Mouse (Mus musculus) heart, adult 18-20 months (tissue): ENCODE results near the gene Pafah1b1. TPM values are rescaled to one million over a fixed set of nuclear protein-coding genes. Genes with fewer than 3 reads are reported as not detected.
A peak's percentile ranks its signal among the peaks of the same experiment; 100 is the strongest.

Experiments
- DNase-seq, 2 experiments: peaks; one replicate each; pipeline ENCODE4 v3.0.0; 2021 to 2022; ENCODE audit warnings: mixed read lengths in 1 of 2
- long read RNA-seq, 2 experiments: library from polyadenylated mRNA; stranded (forward); transcript quantifications; one replicate each; pipeline ENCODE4 v2.0.0; 2021
- total RNA-seq, 2 experiments: library from RNA; stranded (reverse); gene quantifications; 2 replicates each; pipeline ENCODE4 v1.2.3; 2021

Pafah1b1 gene
- 100 to 1,000 TPM; 195 to 223 TPM for total RNA-seq
- long read RNA-seq, experiment 1, full-length matches to known transcripts: 63 of 71 reads
- long read RNA-seq, experiment 1, partial matches to known transcripts: 3 of 71 reads
- long read RNA-seq, experiment 1, other reads (novel, unspliced or antisense): 5 of 71 reads
- long read RNA-seq, experiment 2, full-length matches to known transcripts: 38 of 48 reads
- long read RNA-seq, experiment 2, partial matches to known transcripts: 3 of 48 reads
- long read RNA-seq, experiment 2, other reads (novel, unspliced or antisense): 7 of 48 reads

DNA sequence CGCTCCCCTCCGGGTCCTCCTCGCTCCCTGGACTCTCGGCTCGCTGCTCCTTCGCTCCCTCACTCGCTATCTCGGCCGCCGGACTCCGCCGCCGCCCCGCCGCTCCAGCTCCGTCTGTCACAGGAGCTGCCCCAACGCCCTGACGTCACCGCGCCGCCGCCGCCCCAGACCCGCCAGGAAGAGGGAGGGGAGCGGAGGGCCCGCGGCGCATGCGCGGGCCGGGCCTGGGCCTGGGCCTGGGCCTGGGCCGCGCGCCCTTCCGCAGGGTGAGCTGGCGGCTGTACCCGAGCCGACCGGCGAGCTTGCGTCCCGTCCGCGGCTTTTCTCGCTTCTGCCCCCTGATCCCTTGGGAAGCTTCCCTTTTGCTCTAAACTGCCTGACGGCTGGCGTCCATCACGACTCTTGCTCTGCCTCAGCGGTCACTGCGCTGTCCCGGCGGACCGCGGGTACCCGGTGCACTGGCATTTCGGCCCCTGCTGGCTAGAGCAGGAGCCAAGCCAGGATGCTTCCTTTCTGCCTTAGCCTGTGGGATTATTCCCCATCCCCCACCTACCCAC is at the start of gene Pafah1b1:
Gene Pafah1b1, minus strand, starts transcription at position 436 of the 557 bp plus-strand sequence.
- DNase-seq: peak; percentile 93 to 98

DNA sequence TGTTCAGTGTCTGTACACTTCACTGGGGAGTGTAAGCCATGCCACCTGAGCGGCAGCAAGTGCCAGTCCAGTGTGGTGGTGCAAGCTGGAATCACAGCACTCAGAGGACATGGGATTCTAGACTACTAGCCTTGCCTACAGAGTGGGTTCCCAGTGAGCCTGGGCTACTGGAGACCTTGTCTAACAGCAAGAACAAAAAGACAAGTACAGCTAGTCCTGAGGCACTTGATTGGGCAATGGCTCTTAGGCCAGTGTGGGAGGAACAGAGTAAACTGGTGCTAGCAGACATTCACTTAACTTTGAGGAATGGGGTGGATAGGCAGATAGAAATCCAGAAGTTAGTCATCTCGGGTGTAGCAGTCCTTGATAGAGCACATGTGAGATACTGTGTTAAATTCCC is 47.9 kb upstream of the Pafah1b1 start:
- no peak for DNase-seq

DNA sequence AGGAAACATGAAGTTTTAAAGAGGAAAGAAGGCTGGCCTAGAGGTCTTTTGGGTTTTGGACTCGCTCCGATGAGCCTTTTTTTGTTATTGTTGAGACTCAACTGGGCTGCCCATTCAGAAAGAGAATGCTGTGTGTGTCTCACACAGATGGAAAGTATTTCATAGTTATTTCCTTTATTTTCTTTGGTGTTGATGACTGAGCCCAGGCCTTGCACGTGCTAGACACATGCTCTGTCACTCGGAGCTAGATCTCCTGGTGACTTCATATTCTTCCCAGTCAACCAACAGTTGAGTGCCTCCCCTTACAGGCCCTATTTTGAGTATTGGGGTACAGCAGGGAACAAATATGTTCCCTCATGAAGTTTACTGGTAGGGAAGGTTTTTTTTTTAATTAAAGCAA is 47.2 kb upstream of the Pafah1b1 start:
- DNase-seq: no peak

DNA sequence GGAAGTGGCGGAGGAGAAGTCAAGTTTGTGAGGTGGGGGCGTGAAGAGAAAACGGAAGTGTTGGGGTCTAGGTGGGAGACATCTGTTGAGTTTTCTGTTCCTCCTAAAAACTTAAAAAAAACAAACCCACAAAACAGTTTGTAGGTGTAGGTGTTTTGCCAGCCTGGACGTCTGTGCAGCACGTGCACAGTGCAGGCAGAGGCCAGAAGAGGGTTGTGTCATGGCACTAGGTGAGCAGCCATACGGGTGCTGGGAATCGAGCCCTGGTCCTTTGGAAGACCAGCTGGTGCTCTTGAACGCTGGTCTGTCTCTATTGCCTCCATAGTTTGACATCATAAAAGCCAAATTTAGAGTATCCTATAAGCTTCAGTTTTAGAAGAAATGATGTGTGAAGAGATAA is 46.8 kb upstream of the Pafah1b1 start:
- DNase-seq: no peak

DNA sequence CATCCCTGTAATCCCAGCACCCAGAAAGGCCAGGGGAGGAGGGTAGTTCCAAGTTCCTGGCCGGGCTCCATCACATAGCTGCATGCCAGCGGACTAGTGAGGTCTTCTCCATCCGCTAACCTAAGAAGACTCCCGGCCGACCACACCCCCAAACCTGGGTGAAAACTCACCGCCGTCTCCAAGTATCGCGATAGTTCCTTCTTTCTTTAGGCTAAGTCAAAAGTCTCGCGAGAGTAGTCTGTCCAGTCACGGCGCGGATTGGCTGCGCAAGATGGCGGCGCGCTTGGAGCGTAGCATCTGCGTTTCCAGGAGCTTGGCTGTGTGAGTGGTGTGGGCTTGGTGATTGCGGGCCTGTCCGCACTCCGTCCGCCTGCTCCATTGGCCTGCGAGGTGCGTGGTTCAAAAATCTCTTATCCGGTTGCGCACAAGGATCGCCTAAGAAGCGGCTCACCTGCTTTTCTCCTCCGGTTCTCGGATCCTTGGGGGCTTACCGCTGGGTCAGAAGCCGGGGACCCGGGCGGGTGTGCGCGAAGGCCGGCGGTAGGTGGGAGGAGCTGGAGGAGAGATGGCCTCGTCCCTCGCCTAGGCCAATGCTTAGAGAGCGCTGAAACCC is 46.2 kb upstream of the Pafah1b1 start, which contains the start of gene Mettl16:
Gene Mettl16, plus strand, starts transcription at position 236 of the 613 bp plus-strand sequence.
- peak; percentile 96 to 97 for DNase-seq

DNA sequence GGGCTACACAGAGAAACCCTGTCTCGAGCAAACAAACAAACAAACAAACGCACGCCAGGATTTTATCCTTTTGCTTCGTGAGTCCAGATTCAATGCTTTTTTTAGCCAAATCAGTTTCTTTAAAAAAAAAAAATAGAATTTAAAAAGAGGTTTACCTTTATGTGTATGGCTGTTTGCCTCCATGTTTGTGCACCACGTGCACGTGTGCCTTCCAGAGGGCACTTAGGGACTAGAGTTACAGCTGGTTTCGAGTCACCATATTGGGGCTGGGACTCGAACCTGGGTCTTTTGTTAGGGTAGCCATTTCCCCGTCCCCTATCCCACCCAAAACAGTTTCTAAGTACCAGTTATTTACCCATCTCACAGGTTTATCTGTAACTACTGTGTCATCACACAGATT is 45.6 kb upstream of the Pafah1b1 start:
- DNase-seq: peak in 1 of 2 experiments; percentile 15

DNA sequence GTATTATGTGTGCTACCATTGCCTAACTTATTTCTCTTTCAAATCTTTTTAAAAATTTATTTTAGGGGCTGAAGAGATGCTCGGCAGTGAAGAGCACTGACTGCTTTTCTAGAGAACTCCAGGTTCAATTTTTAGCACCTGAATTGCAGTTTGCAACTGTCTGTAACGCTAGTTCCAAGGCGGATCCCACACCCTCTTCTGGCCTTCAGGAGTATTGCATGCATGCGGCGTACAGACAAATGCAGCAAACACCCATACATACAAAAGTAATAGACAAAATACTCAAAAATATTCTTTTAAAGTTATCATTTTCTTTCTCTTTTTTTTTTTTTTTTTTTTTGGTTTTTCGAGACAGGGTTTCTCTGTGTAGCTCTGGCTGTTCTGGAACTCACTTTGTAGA is 43.6 kb upstream of the Pafah1b1 start:
- DNase-seq: peak; percentile 13 to 57

DNA sequence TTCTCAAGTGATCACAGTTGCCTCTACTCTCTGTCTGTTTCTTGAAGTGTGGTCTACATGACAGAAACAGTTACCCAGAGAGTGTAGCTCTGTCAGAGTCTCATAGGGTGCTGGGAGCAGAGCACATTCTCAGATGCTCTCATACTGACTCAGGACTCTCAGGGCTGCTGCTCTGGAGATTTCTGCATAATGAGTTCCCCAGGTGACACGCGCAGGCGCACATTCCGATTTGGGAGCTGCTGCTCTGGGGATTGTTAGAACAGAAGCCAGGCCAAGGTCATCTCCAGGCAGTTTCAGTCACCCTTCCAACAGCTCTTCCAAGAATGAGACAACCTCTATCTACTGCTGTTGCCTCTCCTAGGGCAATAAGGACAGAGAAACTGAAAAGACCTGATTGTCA is 43.0 kb upstream of the Pafah1b1 start:
- DNase-seq: peak; percentile 33 to 42

DNA sequence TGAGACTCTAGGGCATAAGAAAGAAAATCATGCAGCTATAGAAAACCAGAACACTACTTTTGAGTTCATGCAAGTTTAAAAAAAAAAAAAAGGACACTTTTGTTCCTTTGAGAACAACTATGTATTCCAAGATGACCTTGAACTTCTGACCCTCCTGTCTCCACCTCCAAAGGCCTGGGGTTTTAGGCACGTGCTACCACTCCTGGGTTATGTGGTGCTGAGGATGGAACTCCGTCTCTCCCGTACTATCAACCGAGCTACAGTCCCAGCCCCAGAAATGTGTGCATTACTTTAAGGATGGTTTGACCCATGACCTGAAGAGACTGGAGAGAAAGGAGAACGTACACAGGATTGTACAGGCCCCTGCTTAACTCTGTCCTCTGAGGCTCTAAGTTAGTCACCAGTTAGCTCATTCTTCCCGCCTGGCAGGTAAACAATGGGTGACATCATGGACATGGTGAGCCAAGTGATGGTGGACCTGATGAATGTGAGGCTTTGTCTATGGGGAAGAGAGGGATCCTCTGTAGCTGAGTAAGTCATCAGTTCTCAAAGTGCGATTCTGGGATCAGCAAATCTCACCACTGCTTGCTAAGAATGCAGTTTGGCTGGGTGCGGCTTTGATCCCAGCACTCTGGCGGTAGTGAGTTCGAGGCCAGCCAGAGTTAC is 39.6 kb upstream of the Pafah1b1 start:
- DNase-seq: no peak

DNA sequence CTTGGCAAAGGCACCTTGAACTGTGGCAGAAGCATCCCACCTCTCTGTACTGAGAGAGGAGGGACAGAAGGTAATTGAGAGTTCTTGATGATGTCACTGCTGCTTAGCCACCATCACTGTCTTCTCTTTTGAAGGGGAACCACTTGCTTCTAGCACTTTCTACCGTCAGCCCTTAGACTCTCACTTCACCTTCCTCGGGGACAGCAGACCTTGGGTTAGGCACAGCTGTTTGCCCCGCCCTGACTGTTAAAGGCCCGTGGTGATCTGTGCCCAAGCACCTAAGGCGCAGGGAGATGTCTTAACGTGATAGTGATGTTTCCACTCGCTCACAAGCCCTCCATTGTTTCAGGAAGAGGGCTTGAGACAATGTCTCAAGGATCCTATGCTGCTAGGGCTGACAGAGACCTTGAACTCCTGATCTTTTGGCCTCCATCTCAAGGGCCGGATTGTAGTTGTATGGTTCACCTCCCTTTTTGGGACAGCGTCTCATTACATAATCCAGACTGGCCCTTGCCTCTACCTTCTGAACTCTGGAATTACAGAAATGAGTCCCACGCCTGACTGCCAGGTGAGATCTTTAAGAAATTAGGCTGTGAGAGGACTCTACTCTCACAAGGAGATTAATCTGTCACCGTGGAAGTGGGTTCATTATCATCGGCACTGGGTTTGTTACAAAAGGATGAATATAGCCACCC is 36.7 kb upstream of the Pafah1b1 start:
- DNase-seq: no peak

DNA sequence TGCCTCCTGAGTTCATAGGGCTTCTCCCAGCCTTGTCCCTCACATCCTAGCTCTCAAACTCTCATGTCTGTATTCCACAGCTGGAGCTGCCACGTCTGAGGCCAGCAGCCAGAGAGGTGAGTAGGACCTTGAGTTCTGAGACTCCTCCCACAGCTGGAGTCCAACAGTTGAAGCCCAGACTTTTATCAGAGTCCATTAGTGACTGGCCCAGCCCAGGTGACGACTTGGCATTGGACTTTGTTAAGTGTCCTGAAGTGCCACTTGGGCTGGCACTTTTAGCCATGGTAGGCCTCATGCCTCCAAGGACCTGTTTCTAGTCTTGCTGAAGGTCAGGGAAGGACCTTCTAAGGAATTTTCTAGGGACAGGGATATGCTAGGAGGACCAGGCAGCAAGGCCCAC is 32.2 kb upstream of the Pafah1b1 start:
- peak; percentile 54 to 74 for DNase-seq

DNA sequence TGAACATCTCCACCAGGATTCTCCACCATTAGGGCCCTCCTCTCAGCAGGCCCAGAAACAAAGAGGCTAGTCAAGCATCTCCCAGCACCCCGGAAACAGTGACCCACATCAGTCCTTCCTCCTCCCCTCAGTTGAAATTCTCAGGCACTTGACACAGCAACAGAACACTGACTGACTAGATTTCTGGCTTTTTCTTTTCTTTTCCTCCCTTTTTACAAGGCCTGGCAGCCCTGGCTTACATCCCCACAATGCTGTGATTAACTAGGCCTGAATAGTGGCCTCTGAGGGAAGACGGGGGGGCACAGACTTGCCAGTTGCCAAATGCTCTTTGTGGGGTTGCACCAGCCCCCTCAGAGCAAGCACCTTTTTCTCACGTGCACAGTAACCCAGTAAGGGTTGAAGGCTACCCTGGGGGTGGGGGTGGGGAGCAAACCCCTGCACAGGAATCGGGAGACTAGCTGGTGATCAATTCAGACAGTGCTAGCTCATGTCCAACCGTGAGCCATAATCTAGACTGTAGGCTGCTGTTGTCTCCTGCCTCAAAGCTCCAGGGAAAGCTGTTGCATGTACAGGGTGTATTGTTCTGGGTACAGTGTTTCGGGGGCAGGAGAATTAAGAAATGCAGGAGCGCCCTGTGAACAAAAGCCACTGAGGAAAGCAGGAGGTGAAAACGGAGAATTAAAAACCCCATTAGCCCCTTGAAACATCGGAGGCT is 27.0 kb upstream of the Pafah1b1 start:
- DNase-seq: no peak

DNA sequence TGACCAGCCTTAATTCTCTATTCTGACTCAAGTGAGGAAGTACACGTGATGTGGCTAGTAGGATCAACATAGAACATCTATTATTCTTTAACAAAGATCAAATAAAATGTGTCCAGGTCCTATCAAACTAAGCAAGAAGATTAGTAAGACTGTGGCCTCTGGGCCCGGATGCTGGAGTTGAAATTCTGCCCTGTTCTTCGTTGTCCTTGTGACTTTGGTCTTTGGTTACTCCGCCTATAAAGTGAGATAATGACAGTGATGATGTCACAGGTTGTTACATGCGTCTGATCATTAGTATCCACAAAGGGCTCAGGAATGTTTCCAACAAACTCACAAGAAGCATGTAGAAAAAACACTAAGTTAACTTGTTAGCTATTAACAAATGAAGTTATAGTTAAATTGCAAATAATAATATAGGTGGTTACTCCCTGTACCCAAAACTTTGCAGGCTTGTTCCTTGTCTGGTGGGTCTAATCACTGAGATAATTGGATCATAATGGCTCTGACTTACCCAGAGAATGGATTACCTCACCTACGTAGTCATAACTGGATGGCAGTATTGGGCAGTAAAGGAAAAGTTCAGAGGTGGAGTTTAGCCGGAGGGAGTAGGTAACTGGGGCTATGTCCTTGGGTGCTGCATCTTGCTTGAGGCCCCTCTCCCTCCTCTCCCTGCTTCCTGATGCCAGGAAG is 26.3 kb upstream of the Pafah1b1 start:
- DNase-seq: no peak

DNA sequence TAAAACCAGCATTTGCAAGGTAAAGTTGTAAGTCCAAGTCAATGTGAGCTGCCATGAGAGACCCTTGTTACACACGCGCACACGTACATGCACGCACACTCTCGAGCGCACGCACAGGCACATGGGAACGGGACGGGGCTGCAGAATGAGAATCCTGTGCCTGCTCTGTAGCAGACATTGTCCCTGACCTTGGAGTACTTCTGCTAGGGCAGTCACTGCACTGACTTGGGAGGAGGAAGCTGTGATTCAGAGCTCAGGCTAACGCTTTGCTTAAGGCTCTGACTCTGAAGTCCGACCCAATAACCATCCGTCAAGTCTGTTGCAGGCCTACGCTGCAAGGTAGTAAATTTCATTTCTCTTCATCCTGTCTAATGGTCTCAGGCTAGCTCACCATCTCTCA is 24.8 kb upstream of the Pafah1b1 start:
- DNase-seq: no peak

DNA sequence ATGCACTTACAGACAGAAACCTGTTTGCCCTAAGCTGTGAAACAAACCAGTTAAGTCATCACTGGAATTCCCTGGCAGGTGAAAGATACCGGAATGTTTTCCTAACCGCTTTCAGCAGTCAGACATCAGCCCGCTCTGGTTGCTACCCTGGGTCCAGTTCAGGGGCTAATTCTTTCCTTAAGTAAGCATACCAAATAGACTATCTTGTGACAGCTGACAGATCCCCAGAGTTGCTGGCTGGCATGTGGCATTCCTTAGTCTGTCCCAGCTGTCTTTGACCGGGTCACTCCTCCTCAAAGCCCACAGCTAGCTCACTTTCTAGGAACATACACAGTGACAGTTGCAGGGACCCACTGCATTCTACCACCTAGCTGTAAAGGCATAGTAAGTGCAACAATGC is 23.6 kb upstream of the Pafah1b1 start:
- DNase-seq: peak; percentile 35 to 37

DNA sequence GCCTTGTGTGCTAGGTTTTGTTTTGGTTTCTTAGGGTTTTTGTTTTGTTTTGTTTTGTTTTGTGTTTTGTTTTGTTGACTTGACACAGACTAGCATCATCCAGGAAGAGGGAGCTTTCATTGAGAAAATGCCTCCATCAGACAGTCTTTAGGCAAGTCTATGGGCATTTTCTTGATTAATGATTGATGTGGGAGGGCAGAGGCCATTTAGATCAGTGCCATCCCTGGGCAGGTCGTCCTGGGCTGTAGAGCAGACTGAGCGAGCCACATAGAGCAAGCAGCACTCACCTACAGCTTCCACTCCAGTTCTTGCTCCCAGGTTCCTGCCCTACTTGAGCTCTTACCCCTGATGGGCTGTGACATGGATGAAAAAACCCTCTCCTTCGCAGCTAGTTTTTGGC is 13.4 kb upstream of the Pafah1b1 start:
- no peak for DNase-seq

DNA sequence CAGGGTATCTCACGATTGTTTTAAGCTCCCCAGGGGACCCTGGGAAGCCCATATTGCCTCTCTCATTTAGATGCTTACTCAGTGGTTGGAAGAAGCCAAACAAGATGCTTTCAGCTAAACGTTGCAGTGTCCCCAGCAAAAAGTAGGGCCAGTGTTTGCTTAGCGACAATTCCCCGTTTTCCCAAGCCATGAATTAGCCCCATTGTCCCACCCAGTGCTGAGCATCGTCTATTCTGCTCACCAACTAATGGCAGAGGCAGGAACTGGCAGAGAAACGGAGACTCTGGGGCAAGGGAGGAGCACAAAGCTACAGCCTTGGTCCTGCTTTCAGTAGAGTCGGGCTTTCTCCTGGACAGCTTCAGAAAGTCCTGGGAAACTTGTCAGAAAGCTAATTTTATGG is 10.4 kb upstream of the Pafah1b1 start:
- no peak for DNase-seq

DNA sequence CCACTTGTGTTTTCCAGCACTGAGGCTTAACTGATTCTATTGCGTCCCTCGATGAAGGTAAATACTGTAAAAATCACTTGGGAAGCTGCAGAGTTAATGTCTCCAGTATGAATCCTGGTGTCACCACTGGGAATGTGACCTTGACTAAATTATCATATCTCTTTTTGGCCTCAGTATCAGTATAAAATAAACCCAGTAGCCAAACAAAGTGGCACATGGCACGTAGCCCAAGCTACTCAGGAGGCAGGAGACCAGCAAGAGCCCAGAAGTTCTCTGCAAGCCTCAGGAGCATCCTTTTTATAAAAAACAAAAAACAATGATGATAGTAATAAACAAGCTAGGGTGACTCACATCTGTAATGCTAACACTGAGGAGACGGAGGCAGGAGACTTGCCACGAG is 711 bp upstream of the Pafah1b1 start:
- DNase-seq: peak; percentile 69 to 74

DNA sequence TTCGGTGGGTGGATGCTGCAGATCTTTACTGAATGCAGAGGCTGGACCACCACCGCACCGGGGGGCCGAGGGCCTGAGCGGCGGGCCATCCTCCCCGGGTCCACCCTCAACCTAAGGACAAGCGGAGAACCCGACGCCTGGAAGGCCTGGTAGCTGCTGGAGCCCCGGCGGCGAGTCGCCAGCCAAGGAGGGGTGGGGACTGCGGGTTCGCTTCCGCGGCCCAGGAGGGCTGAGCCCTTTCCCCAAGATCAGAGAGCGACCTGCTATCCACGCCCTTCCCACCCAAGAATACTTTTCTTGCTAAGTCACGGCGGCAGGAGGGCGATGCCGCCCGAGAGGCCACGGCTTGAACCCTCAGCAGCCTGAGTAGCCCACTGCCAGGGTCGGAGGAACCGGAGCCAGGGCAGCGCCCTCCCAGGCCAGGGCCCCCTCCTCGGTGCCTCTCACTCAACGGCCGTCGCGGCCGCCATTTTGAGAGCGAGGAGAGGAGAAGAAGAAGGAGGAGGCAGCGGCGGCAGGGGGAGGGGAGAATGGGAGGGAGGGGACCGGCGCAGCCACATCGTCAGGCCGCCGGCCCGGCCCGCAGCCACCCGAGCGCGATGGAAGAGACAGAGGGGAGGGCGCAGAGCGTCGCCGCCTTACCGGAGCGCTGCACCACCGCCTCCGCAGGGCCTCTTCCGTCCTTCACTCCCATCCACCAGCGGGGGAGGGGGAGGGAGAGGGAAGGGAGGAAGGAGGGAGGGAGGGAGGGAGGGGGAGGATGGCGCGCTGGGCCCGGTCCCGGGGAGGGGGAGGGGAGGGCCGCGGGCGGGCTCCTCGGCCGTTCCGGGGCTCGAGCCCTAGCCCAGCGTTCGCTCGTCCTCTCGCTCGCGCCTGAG is 874 bp downstream of the Pafah1b1 start:
- peak; percentile 88 to 89 for DNase-seq

DNA sequence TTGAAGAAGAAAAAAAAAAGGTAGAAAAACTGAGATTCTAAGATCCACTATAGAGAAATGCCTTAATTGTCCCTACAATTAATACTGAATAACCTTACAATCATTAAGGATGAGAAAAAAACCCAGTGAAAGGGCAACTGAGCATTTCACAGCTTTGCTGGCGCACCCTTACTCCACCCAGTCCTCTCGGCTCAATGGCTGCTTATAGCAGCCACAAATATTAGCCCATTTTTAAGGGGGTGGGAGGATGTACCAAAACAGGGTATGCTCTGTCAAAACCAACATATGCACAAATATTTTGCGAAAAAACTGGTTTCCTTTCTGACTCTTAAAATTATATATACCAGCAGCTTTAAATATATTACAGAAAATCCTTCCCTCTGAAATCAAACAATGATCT is 2.5 kb downstream of the Pafah1b1 start:
- DNase-seq: no peak
